21 mouse cellular contexts compared by ENCODE assay signal in the genomic region with DNA sequence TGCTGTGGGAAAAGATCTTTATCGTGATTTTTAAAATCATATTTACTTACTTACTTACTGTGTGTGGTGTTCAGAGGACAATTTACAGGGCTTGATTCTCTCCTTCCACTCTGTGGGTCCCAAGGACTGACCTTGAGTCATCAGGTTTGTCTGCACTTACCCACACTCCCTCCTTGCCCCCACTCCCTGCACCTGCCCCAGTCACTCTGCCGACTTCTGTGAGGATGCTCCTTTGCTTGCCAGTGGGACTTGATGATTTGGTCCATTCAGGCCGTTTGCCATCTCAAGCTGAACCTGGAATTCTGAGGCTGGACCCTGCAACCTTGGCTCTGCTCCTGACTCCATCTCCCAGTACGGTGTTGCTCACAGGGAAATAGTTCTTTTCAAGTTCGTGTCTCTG.
DNase-seq lines count a peak whose midpoint lies in the region; TF ChIP-seq lines count a peak whose summit lies in the region.
"Had no signal": no experiment of that assay in that cellular context is flagged by ENCODE, and none has a peak within 500 bp of the region (broad histone marks: within the 10 kb centered on the region; RNA-seq: fewer than 3 reads in every experiment).

No protein-coding gene starts in this region.

- no peak overlapping the region for H3ac ChIP-seq in C2C12 (ENCODE audit: control insufficient read depth, insufficient read length, low read depth)
- H3ac ChIP-seq in myocyte (ENCODE audit: control insufficient read depth, insufficient read length), result no peak overlapping the region

- peak overlapping the region; percentile 82 for H3K27ac ChIP-seq in gastrocnemius, adult 2 months

- H3K4me3 ChIP-seq in gastrocnemius, adult 2 months, result no peak overlapping the region
- H3K4me3 ChIP-seq in C2C12 (ENCODE audit: insufficient read depth, poor library complexity, severe bottlenecking) (no peak overlapping the region), myocyte (no peak overlapping the region)

- H3K79me2 ChIP-seq in C2C12 (ENCODE audit: control insufficient read depth, insufficient read depth) (no peaks in the 10 kb centered on the region), myocyte (ENCODE audit: control insufficient read depth, insufficient read depth) (no peaks in the 10 kb centered on the region)

- H3K36me3 ChIP-seq in C2C12 (ENCODE audit: control insufficient read depth, insufficient read depth) (no peaks in the 10 kb centered on the region), myocyte (ENCODE audit: control insufficient read depth, insufficient read depth) (no peaks in the 10 kb centered on the region)
- H3K36me3 ChIP-seq: G1E had no signal

- no peak for TF ChIP-seq CTCF in gastrocnemius, adult 2 months (IDR thresholded peaks at IDR 0.05)
- TF ChIP-seq CTCF in C2C12 (IDR thresholded peaks at IDR 0.05; ENCODE audit: control insufficient read depth, insufficient read depth, insufficient read length), result no peak

- no peak overlapping the region for H3K4me2 ChIP-seq in myocyte (ENCODE audit: low read depth)

- intact Hi-C loops in gastrocnemius, adult 2 months (cut with DNase I), result loop anchor here (5.0 kb wide), 2 partner anchors 39 to 41 kb away; no protein-coding TSS in a partner anchor
- intact Hi-C loops in heart, postnatal 14 days (cut with DNase I), result no loop called here

- no peak for TF ChIP-seq POLR2A in myocyte (IDR thresholded peaks at IDR 0.05; ENCODE audit: insufficient read length, low read depth)

- DNase-seq in gastrocnemius, adult 2 months, result peak; percentile 67
- DNase-seq in gastrocnemius, postnatal 10 days, result no peak
- peak; percentile 48 for DNase-seq in heart, adult 11 months
- no peak for DNase-seq in heart, postnatal 14 days
- no peak for DNase-seq in frontal cortex, postnatal 36 days (ENCODE audit: low spot score in 2 of 2)
- no peak for DNase-seq in ovary, postnatal 14 days (ENCODE audit: low spot score)
- DNase-seq: adrenal gland, adult 2 months; adrenal gland, adult 8-10 months; adrenal gland, postnatal 10 days; adrenal gland, postnatal 14 days; adrenal gland, postnatal 25 days; adrenal gland, postnatal 36 days; B cell, adult 2 months; cerebellum, adult 11 months; cerebellum, adult 11-12 months; cerebellum, adult 18-20 months had no signal

- no peaks in the 10 kb centered on the region for H3K79me3 ChIP-seq in C2C12 (ENCODE audit: low read depth)

- no peaks in the 10 kb centered on the region for H3K27me3 ChIP-seq in C2C12 (ENCODE audit: control insufficient read depth, insufficient read depth, insufficient read length)
- no peaks in the 10 kb centered on the region for H3K27me3 ChIP-seq in myocyte (ENCODE audit: control insufficient read depth, insufficient read depth, insufficient read length)
- H3K27me3 ChIP-seq: CH12.LX, Patski had no signal

TF ChIP-seq in C2C12, 6 proteins besides CTCF, POLR2A, EP300 and RAD21:
- TF ChIP-seq MYOD1 (IDR thresholded peaks at IDR 0.05; ENCODE audit: control insufficient read depth, insufficient read length, low read depth), result peak; percentile 99
- no peak for TF ChIP-seq USF1 (IDR thresholded peaks at IDR 0.05; ENCODE audit: low read depth)

TF ChIP-seq in myocyte, 11 proteins besides CTCF, POLR2A, EP300 and RAD21:
- TF ChIP-seq CEBPB (IDR thresholded peaks at IDR 0.05; ENCODE audit: insufficient read depth, poor library complexity, severe bottlenecking) (no peak), TCF3 (IDR thresholded peaks at IDR 0.05; ENCODE audit: insufficient read length, low read depth) (peak; percentile 60), SRF (IDR thresholded peaks at IDR 0.05; ENCODE audit: control insufficient read depth, insufficient read length, low read depth) (no peak), TCF12 (IDR thresholded peaks at IDR 0.05; ENCODE audit: insufficient read depth, poor library complexity, severe bottlenecking) (peak; percentile 23), USF1 (IDR thresholded peaks at IDR 0.05; ENCODE audit: low read depth) (no peak), POLR2AphosphoS2 (IDR thresholded peaks at IDR 0.05; ENCODE audit: insufficient read length, low read depth) (no peak), E2F4 (IDR thresholded peaks at IDR 0.05; ENCODE audit: insufficient read depth) (no peak), REST (IDR thresholded peaks at IDR 0.05; ENCODE audit: insufficient read depth, insufficient read length) (no peak), MYOG (IDR thresholded peaks at IDR 0.05; ENCODE audit: control insufficient read depth in 1 of 3, insufficient read depth in 1 of 3, insufficient read length in 2 of 3, low read depth in 2 of 3) (peak in 1 of 3 experiments; percentile 7), MAX (IDR thresholded peaks at IDR 0.05; ENCODE audit: low read depth) (no peak), MYOD1 (IDR thresholded peaks at IDR 0.05; ENCODE audit: control insufficient read depth in 1 of 3, insufficient read length in 2 of 3, low read depth in 2 of 3) (peak; percentile 56 to 100 (median 99))

Comparison
In these comparisons a context has a peak if more than half of its experiments do, and no peak if none do; other contexts are left out.
1. DNase-seq: peak in gastrocnemius, adult 2 months (single experiment) and heart, adult 11 months (single experiment); none in gastrocnemius, postnatal 10 days (single experiment), heart, postnatal 14 days (0 of 2), frontal cortex, postnatal 36 days (0 of 2) and ovary, postnatal 14 days (single experiment).